Mouse (Mus musculus): Measurements from ENCODE around the gene Ppfia2. TPM values are rescaled to one million over a fixed set of nuclear protein-coding genes. Genes with fewer than 3 reads are reported as not detected.

The Ppfia2 gene
- polyA plus RNA-seq, 1 experiment, result 34.3 TPM

GRCm38 (mm10) chr10:106744966-106745365 lies 274.8 kb downstream of the Ppfia2 start:
- Histone ChIP-seq H3K27ac (ENCODE audit: insufficient read depth, low read length) (no peak overlapping the region), H3K4me1 (ENCODE audit: control insufficient read depth, insufficient read depth, low read length) (no peaks in the 10 kb centered on the region), H3K4me3 (ENCODE audit: insufficient read depth, low read length) (no peak overlapping the region)
- TF ChIP-seq CTCF (IDR thresholded peaks at IDR 0.05; ENCODE audit: extremely low read depth, insufficient read depth, low read length), result no peak

DNA sequence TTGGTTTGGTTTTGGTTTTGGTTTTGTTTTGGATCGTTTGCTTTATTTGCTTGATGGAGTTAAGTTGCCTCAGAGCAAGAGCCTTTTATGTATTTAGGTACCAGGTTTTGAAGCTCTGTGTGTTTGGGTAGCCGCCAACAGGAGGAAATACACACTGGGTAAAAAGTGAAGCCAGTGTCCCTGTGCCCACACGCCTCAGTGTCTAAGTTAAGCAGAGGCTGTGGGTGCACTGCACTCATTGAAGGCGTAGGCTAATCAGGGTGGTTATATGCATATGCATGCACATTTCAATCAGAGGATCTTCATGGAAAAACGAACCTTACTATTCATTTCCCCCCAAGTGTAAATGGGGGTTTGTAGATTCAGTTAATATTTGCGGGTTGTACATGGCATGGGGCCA lies 290.9 kb downstream of the Ppfia2 start:
- no peak overlapping the region for H3K27ac ChIP-seq (ENCODE audit: insufficient read depth, low read length)

GRCm38 (mm10) chr10:106763785-106764184 lies 293.6 kb downstream of the Ppfia2 start:
- TF ChIP-seq CTCF (IDR thresholded peaks at IDR 0.05; ENCODE audit: extremely low read depth, insufficient read depth, low read length) (no peak), POLR2A (IDR thresholded peaks at IDR 0.05; ENCODE audit: extremely low read depth, insufficient read depth, low read length) (no peak)
- H3K4me3 ChIP-seq (ENCODE audit: insufficient read depth, low read length), result no peak overlapping the region

More for the DNA sequence above, 290.9 kb downstream of the Ppfia2 start:
- no peak overlapping the region for H3K4me3 ChIP-seq (ENCODE audit: insufficient read depth, low read length)
- TF ChIP-seq CTCF (IDR thresholded peaks at IDR 0.05; ENCODE audit: extremely low read depth, insufficient read depth, low read length) (no peak), POLR2A (IDR thresholded peaks at IDR 0.05; ENCODE audit: extremely low read depth, insufficient read depth, low read length) (no peak)
- peaks cover 3% of the 10 kb centered on the region for H3K4me1 ChIP-seq (ENCODE audit: control insufficient read depth, insufficient read depth, low read length)

GRCm38 (mm10) chr10:106775571-106775970 lies 305.4 kb downstream of the Ppfia2 start:
- no peaks in the 10 kb centered on the region for H3K4me1 ChIP-seq (ENCODE audit: control insufficient read depth, insufficient read depth, low read length)
- TF ChIP-seq POLR2A (IDR thresholded peaks at IDR 0.05; ENCODE audit: extremely low read depth, insufficient read depth, low read length), result no peak
- TF ChIP-seq CTCF (IDR thresholded peaks at IDR 0.05; ENCODE audit: extremely low read depth, insufficient read depth, low read length), result no peak
- no peak overlapping the region for H3K27ac ChIP-seq (ENCODE audit: insufficient read depth, low read length)
- no peak overlapping the region for H3K4me3 ChIP-seq (ENCODE audit: insufficient read depth, low read length)

More at GRCm38 (mm10) chr10:106763785-106764184, 293.6 kb downstream of the Ppfia2 start:
- H3K27ac ChIP-seq (ENCODE audit: insufficient read depth, low read length), result no peak overlapping the region
- H3K4me1 ChIP-seq (ENCODE audit: control insufficient read depth, insufficient read depth, low read length), result peaks cover 3% of the 10 kb centered on the region

- no peak overlapping the region for H3K4me3 ChIP-seq (ENCODE audit: insufficient read depth, low read length)
- H3K27ac ChIP-seq (ENCODE audit: insufficient read depth, low read length), result no peak overlapping the region
Measured at GRCm38 (mm10) chr10:106815447-106815846, 345.3 kb downstream of the Ppfia2 start.

GRCm38 (mm10) chr10:106818381-106818780 lies 348.2 kb downstream of the Ppfia2 start:
- no peak for TF ChIP-seq CTCF (IDR thresholded peaks at IDR 0.05; ENCODE audit: extremely low read depth, insufficient read depth, low read length)
- no peak for TF ChIP-seq POLR2A (IDR thresholded peaks at IDR 0.05; ENCODE audit: extremely low read depth, insufficient read depth, low read length)
- no peaks in the 10 kb centered on the region for H3K4me1 ChIP-seq (ENCODE audit: control insufficient read depth, insufficient read depth, low read length)
- no peak overlapping the region for H3K4me3 ChIP-seq (ENCODE audit: insufficient read depth, low read length)
- H3K27ac ChIP-seq (ENCODE audit: insufficient read depth, low read length), result no peak overlapping the region

More at GRCm38 (mm10) chr10:106815447-106815846, 345.3 kb downstream of the Ppfia2 start:
- H3K4me1 ChIP-seq (ENCODE audit: control insufficient read depth, insufficient read depth, low read length), result no peaks in the 10 kb centered on the region
- no peak for TF ChIP-seq CTCF (IDR thresholded peaks at IDR 0.05; ENCODE audit: extremely low read depth, insufficient read depth, low read length)
- TF ChIP-seq POLR2A (IDR thresholded peaks at IDR 0.05; ENCODE audit: extremely low read depth, insufficient read depth, low read length), result no peak

DNA sequence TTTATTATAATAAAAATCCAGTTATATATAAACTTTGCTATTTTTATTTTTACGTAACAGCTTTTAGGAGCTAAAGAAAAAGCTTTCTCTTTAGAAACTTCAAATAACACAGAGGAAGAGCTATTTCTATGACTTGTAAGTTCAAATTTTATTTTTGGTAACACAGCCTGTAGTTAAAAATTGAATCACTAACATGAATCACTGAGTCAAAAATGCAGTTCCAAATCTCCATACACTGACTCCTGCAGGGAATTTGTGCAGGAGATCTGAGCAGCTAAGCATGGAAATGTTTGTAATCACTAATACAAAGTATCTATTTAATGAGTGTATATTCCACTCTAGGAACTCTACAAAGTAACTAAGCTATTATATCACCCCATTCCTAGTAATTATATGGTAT lies 354.1 kb downstream of the Ppfia2 start:
- Histone ChIP-seq H3K4me3 (ENCODE audit: insufficient read depth, low read length) (no peak overlapping the region), H3K4me1 (ENCODE audit: control insufficient read depth, insufficient read depth, low read length) (no peaks in the 10 kb centered on the region), H3K27ac (ENCODE audit: insufficient read depth, low read length) (no peak overlapping the region)
- TF ChIP-seq CTCF (IDR thresholded peaks at IDR 0.05; ENCODE audit: extremely low read depth, insufficient read depth, low read length) (no peak), POLR2A (IDR thresholded peaks at IDR 0.05; ENCODE audit: extremely low read depth, insufficient read depth, low read length) (no peak)

GRCm38 (mm10) chr10:106838476-106838875 lies 368.3 kb downstream of the Ppfia2 start:
- H3K4me3 ChIP-seq (ENCODE audit: insufficient read depth, low read length), result no peak overlapping the region
- no peak for TF ChIP-seq POLR2A (IDR thresholded peaks at IDR 0.05; ENCODE audit: extremely low read depth, insufficient read depth, low read length)
- no peaks in the 10 kb centered on the region for H3K4me1 ChIP-seq (ENCODE audit: control insufficient read depth, insufficient read depth, low read length)
- no peak overlapping the region for H3K27ac ChIP-seq (ENCODE audit: insufficient read depth, low read length)

GRCm38 (mm10) chr10:106858106-106858505 lies 388.0 kb downstream of the Ppfia2 start:
- Histone ChIP-seq H3K4me1 (ENCODE audit: control insufficient read depth, insufficient read depth, low read length) (no peaks in the 10 kb centered on the region), H3K27ac (ENCODE audit: insufficient read depth, low read length) (no peak overlapping the region), H3K4me3 (ENCODE audit: insufficient read depth, low read length) (no peak overlapping the region)
- no peak for TF ChIP-seq CTCF (IDR thresholded peaks at IDR 0.05; ENCODE audit: extremely low read depth, insufficient read depth, low read length)

DNA sequence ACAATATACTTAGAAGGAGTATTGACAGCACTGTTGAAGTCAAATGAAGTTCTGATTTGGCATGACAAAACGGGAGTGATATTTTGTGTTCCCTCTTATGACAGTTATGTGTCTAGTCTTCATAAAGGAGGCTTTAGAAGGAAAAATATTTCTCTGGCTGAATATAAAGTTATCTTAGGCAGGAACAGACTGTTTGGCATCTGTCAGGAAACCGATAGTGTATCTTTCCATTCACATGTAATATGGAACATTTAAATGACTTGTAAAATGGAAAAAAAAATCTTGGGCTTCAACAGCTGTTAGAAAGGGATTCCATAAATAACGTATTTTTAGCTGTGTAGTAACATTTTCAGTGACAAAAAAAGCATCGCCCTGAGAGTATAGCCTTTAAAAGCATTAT lies 400.1 kb downstream of the Ppfia2 start:
- H3K4me3 ChIP-seq (ENCODE audit: insufficient read depth, low read length), result no peak overlapping the region
- H3K4me1 ChIP-seq (ENCODE audit: control insufficient read depth, insufficient read depth, low read length), result no peaks in the 10 kb centered on the region
- TF ChIP-seq CTCF (IDR thresholded peaks at IDR 0.05; ENCODE audit: extremely low read depth, insufficient read depth, low read length) (no peak), POLR2A (IDR thresholded peaks at IDR 0.05; ENCODE audit: extremely low read depth, insufficient read depth, low read length) (no peak)
- H3K27ac ChIP-seq (ENCODE audit: insufficient read depth, low read length), result no peak overlapping the region

- no peaks in the 10 kb centered on the region for H3K4me1 ChIP-seq (ENCODE audit: control insufficient read depth, insufficient read depth, low read length)
- H3K4me3 ChIP-seq (ENCODE audit: insufficient read depth, low read length), result no peak overlapping the region
- TF ChIP-seq POLR2A (IDR thresholded peaks at IDR 0.05; ENCODE audit: extremely low read depth, insufficient read depth, low read length) (no peak), CTCF (IDR thresholded peaks at IDR 0.05; ENCODE audit: extremely low read depth, insufficient read depth, low read length) (no peak)
- no peak overlapping the region for H3K27ac ChIP-seq (ENCODE audit: insufficient read depth, low read length)
Measured at GRCm38 (mm10) chr10:106871847-106872246, 401.7 kb downstream of the Ppfia2 start.

Data from cortical plate, adult 2 months (tissue).